Mouse (Mus musculus) lung, embryonic 16.5 days (tissue): ENCODE data around the gene A2ml1. TPM values are rescaled to one million over a fixed set of nuclear protein-coding genes. Genes with fewer than 3 reads are reported as not detected.
"Not testable (repeated sequence)": the region's sequence is repeated elsewhere in the genome, so short reads cannot be mapped to it uniquely, and the experiment has no call there.

Source experiments
- ATAC-seq: fragments of 200-750 bp; cut with Nextera tagmentation; 2 replicates; pipeline ENCODE4 v1.8.0; 2017; ENCODE audit warnings: low read depth, mild to moderate bottlenecking, moderate library complexity
- H3K27ac ChIP-seq: fragments of 300-500 bp; sonication (generic); 2 replicates; pipeline ENCODE4 v1.5.1; 2014; ENCODE audit warnings: mild to moderate bottlenecking, control low read depth, low read length
- H3K27me3 ChIP-seq: fragments of 300-500 bp; sonication (generic); 2 replicates; pipeline ENCODE4 v1.6.1; 2014; ENCODE audit warnings: low read depth, low read length, mixed read lengths; ENCODE audit not compliant: control insufficient read depth, insufficient read depth
- H3K36me3 ChIP-seq: fragments of 300-500 bp; sonication (generic); 2 replicates; pipeline ENCODE4 v1.6.1; 2014; ENCODE audit warnings: low read length; ENCODE audit not compliant: control insufficient read depth, insufficient read depth
- H3K4me1 ChIP-seq: fragments of 300-500 bp; sonication (generic); replicated peaks from 2 replicates; pipeline ENCODE4 v1.6.1; 2014; ENCODE audit warnings: low read length, mixed read lengths; ENCODE audit not compliant: control insufficient read depth, insufficient read depth
- H3K4me2 ChIP-seq: fragments of 300-500 bp; sonication (generic); 2 replicates; pipeline ENCODE4 v1.6.1; 2014; ENCODE audit warnings: low read depth, low read length, control low read depth
- H3K4me3 ChIP-seq: fragments of 300-500 bp; sonication (generic); 2 replicates; pipeline ENCODE4 v1.5.1; 2014; ENCODE audit warnings: mild to moderate bottlenecking, low read length, control low read depth
- H3K9ac ChIP-seq: fragments of 300-500 bp; sonication (generic); 2 replicates; pipeline ENCODE4 v1.6.1; 2014; ENCODE audit warnings: low read length, control low read depth
- H3K9me3 ChIP-seq: fragments of 300-500 bp; sonication (generic); 2 replicates; pipeline ENCODE4 v1.6.1; 2016; ENCODE audit warnings: low read length; ENCODE audit not compliant: control insufficient read depth
- WGBS: fragments of 180-500 bp; shearing (Covaris S2); extraction: QIAGEN DNeasy Blood & Tissue Kit; methylation state at CpG from one replicate; pipeline ENCODE4 v1.1.7; 2014; 5-methylcytosine and 5-hydroxymethylcytosine counted together
- polyA plus RNA-seq: library from polyadenylated mRNA; unstranded; fragments of >200 nt; fragmentation: Nextera tagmentation; extraction: Ambion mirVana; gene quantifications from 2 replicates; pipeline ENCODE4 v1.2.1, GENCODE M21; 2015

The A2ml1 gene
- 4.9 and 7.3 TPM in 2 replicates for polyA plus RNA-seq

- no peak within 1 kb of the TSS for H3K4me2 ChIP-seq
- 54% methylated on average over 11 of the region's 11 CpGs for WGBS
- H3K4me1 ChIP-seq = no peaks in the 10 kb centered on the region; the same call in 1 of the 2 replicates
- H3K9ac ChIP-seq = no peak within 1 kb of the TSS
- no peak within 1 kb of the TSS for H3K4me3 ChIP-seq
- ATAC-seq = no peak
- H3K36me3 ChIP-seq = no peaks in the 10 kb centered on the region
- no peaks in the 10 kb centered on the region for H3K9me3 ChIP-seq
- no peak within 1 kb of the TSS for H3K27ac ChIP-seq
- no peaks in the 10 kb centered on the region for H3K27me3 ChIP-seq
Observed at GRCm38 (mm10) chr6:128581508-128581907, at the start of gene A2ml1. A2ml1 (minus strand) TSS chr6:128581608.

- not testable (repeated sequence) for H3K9me3 ChIP-seq, H3K27ac ChIP-seq, H3K4me2 ChIP-seq, H3K9ac ChIP-seq, H3K27me3 ChIP-seq, H3K36me3 ChIP-seq, H3K4me3 ChIP-seq, H3K4me1 ChIP-seq
- 50% methylated on average over 12 of the region's 13 CpGs for WGBS
- ATAC-seq = peak; percentile 88
Observed at GRCm38 (mm10) chr6:128629771-128630739, 48.6 kb upstream of the A2ml1 start.

- not testable (repeated sequence) for H3K27ac ChIP-seq, H3K4me3 ChIP-seq, H3K4me2 ChIP-seq, H3K36me3 ChIP-seq, H3K9me3 ChIP-seq, ATAC-seq, H3K4me1 ChIP-seq, H3K9ac ChIP-seq, H3K27me3 ChIP-seq
- 87% methylated on average over 6 of the region's 6 CpGs for WGBS
Observed at GRCm38 (mm10) chr6:128625246-128625645, 43.8 kb upstream of the A2ml1 start.

GRCm38 (mm10) chr6:128624425-128624824 is 43.0 kb upstream of the A2ml1 start:
- 63% methylated on average over 4 of the region's 4 CpGs for WGBS
- H3K4me3 ChIP-seq = no peak overlapping the region
- H3K4me2 ChIP-seq = no peak overlapping the region
- H3K4me1 ChIP-seq = no peaks in the 10 kb centered on the region
- no peaks in the 10 kb centered on the region for H3K36me3 ChIP-seq
- H3K27ac ChIP-seq = no peak overlapping the region
- H3K9me3 ChIP-seq = no peaks in the 10 kb centered on the region
- ATAC-seq = no peak
- no peaks in the 10 kb centered on the region for H3K27me3 ChIP-seq
- no peak overlapping the region for H3K9ac ChIP-seq

- H3K4me2 ChIP-seq, H3K27me3 ChIP-seq, H3K4me3 ChIP-seq, H3K4me1 ChIP-seq, H3K9ac ChIP-seq, ATAC-seq, H3K9me3 ChIP-seq, H3K27ac ChIP-seq, H3K36me3 ChIP-seq: not testable (repeated sequence)
- 95% methylated on average over 5 of the region's 5 CpGs for WGBS
Observed at GRCm38 (mm10) chr6:128623433-128623832, 42.0 kb upstream of the A2ml1 start, which contains the start of gene Klrb1a. Klrb1a (minus strand) TSS chr6:128623533.

- no peaks in the 10 kb centered on the region for H3K27me3 ChIP-seq
- 73% methylated on average over 2 of the region's 2 CpGs for WGBS
Observed at GRCm38 (mm10) chr6:128622733-128623132, 41.3 kb upstream of the A2ml1 start.

GRCm38 (mm10) chr6:128606350-128606749 is 24.9 kb upstream of the A2ml1 start:
- ATAC-seq = peak; percentile 90
- Histone ChIP-seq H3K4me2 (no peak overlapping the region), H3K9me3 (no peaks in the 10 kb centered on the region), H3K36me3 (no peaks in the 10 kb centered on the region), H3K9ac (no peak overlapping the region), H3K4me3 (no peak overlapping the region), H3K4me1 (peaks cover 5% of the 10 kb centered on the region), H3K27ac (no peak overlapping the region), H3K27me3 (no peaks in the 10 kb centered on the region)
- 25% methylated on average over 9 of the region's 9 CpGs for WGBS

More at GRCm38 (mm10) chr6:128622733-128623132, 41.3 kb upstream of the A2ml1 start:
- no peak overlapping the region for H3K4me3 ChIP-seq
- ATAC-seq = no peak
- no peaks in the 10 kb centered on the region for H3K36me3 ChIP-seq
- H3K9ac ChIP-seq = no peak overlapping the region
- no peaks in the 10 kb centered on the region for H3K4me1 ChIP-seq
- no peak overlapping the region for H3K27ac ChIP-seq
- H3K4me2 ChIP-seq = no peak overlapping the region
- H3K9me3 ChIP-seq = no peaks in the 10 kb centered on the region

- Histone ChIP-seq H3K4me2 (no peak overlapping the region), H3K9ac (no peak overlapping the region), H3K27ac (no peak overlapping the region), H3K4me1 (peaks cover 5% of the 10 kb centered on the region), H3K4me3 (no peak overlapping the region), H3K27me3 (no peaks in the 10 kb centered on the region), H3K9me3 (no peaks in the 10 kb centered on the region), H3K36me3 (no peaks in the 10 kb centered on the region)
- ATAC-seq = no peak
- WGBS = 32% methylated on average over 5 of the region's 5 CpGs
Observed at GRCm38 (mm10) chr6:128604512-128604911, 23.1 kb upstream of the A2ml1 start.

- no peak for ATAC-seq
- H3K4me2 ChIP-seq = no peak overlapping the region
- no peaks in the 10 kb centered on the region for H3K36me3 ChIP-seq
- peaks cover 8% of the 10 kb centered on the region for H3K4me1 ChIP-seq
- H3K9ac ChIP-seq = no peak overlapping the region
- H3K27ac ChIP-seq = no peak overlapping the region
- WGBS = 62% methylated on average over 10 of the region's 10 CpGs
- no peaks in the 10 kb centered on the region for H3K9me3 ChIP-seq
- H3K27me3 ChIP-seq = no peaks in the 10 kb centered on the region
- H3K4me3 ChIP-seq = no peak overlapping the region
Observed at GRCm38 (mm10) chr6:128602463-128603201, 21.2 kb upstream of the A2ml1 start.
